Mouse (Mus musculus) G1E (cell line): Measurements from ENCODE around the gene Gm49391.
"Not testable (repeated sequence)": the region's sequence is repeated elsewhere in the genome, so short reads cannot be mapped to it uniquely, and the experiment has no call there.

ENCODE experiments used
- CTCF ChIP-seq: IDR thresholded peaks from 2 replicates; pipeline ENCODE4 v1.5.1; 2012; ENCODE audit warnings: low read depth, low read length, inconsistent platforms, mixed read lengths
- GATA1 ChIP-seq: IDR thresholded peaks from 2 replicates; pipeline ENCODE4 v1.6.1; 2012; ENCODE audit warnings: borderline replicate concordance, low read length, inconsistent platforms, mixed read lengths
- GATA2 ChIP-seq: IDR thresholded peaks from 2 replicates; pipeline ENCODE4 v1.6.1; 2012; ENCODE audit warnings: low read depth, low read length, inconsistent platforms, borderline replicate concordance
- POLR2AphosphoS5 ChIP-seq: IDR thresholded peaks from 2 replicates; pipeline ENCODE4 v1.6.1; 2012; ENCODE audit warnings: low read depth, low read length, inconsistent platforms; ENCODE audit not compliant: insufficient replicate concordance
- TAL1 ChIP-seq: conservative IDR thresholded peaks from 2 replicates; pipeline ENCODE4 v1.6.1; 2012; ENCODE audit warnings: low read depth, low read length, inconsistent platforms, mixed read lengths

DNA sequence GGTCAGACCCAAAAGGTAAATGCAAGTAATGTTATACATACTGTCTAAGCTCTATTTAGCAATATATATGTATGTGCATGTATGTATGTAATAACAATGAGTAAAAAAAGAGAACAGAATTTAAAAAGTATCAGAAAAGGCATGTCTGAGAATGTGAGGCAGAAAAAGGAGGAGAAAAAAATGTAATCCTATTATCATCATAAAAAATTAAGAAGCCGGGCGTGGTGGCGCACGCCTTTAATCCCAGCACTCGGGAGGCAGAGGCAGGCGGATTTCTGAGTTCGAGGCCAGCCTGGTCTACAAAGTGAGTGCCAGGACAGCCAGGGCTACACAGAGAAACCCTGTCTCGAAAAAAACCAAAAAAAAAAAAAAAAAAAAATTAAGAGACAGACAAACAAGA is 39.6 kb downstream of the Gm49391 start, which contains the start of gene Gm49392:
- not testable (repeated sequence) for TF ChIP-seq CTCF, GATA2, POLR2AphosphoS5, GATA1, TAL1
